Mouse (Mus musculus) cerebellum, adult 8-10 months (tissue): ENCODE data around the gene Trim8.

Source experiments
- DNase-seq: peaks from one replicate; pipeline ENCODE4 v3.0.0; 2022

Trim8 gene

DNA sequence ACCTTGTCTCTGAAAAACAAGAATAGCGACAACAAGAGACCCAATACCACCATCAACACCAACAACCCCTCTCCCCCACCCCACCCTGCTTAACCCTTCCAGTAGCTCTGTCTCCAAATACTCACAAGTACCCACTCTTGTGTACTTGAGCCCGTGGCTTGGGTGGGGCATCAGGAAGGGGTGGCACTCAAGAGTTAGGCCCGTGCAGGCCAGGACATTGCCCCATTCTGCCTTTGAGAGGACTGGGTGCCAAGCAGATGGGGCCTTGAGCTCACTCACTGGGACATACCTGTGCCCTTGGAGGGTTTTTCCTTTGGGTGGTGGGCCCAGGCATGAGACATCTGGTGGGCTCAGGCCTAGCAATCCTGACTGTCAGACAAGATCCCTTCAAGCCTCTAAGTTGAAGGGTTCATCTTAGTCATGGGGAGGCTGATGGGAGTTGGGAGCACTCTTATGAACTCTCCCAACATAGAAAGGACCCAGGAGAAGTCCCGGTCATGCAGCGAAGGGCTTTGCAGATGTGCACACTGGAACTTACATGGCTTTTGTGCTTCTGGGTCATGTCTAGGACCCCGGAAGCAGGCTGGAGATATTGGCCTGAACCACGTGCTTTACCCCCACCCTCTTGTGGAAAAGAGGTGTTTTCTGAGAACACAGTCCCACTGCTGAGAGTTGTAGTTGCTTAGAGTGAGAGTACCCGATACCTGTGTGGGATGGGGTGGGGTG, 4.3 kb downstream of the Trim8 start:
- no peak for DNase-seq

GRCm38 (mm10) chr19:46506372-46506717, 4.8 kb downstream of the Trim8 start:
- no peak for DNase-seq

DNA sequence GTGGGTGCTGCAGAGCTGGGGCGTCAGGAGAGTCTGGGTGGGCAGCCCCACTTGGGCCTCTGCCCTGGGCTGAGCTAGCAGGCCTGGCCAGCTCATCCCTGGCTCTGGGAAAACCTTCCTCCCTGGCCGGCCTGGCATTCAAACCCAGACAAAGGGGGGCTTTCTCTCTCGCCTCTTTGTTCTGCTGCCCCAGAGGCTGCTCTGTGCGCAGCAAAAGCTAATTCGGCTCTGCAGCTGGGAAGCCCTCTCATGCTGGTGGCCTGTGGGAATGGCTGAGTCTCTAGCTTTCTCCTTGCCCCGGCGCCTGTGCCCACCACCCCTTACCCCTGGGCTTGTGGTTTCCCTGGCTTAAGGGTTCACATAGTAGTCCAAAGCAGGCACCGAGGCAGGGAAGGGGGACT, 5.7 kb downstream of the Trim8 start:
- DNase-seq, result no peak

DNA sequence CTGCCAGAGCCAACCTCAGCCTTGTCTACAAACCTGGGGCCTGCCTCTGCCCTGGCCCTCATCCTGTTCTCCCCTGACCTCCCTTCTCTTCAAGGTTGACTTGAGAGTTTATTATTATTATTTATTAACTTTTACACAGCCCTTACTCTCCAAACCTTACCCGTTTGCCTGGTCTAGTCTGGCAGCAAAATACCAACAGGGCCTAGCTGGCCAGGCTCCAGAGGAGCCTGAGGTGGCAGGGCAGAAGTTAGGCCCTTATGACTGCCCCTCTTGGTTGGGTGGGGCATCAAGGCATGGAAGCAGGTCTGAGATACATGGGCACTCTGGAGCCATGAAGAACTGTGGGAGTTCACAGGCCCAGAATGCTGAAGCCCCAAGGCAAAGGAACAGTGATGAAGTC, 6.3 kb downstream of the Trim8 start:
- no peak for DNase-seq

- no peak for DNase-seq
These were observed 7.2 kb downstream of the Trim8 start for GRCm38 (mm10) chr19:46508738-46509137.

GRCm38 (mm10) chr19:46509202-46509601, 7.7 kb downstream of the Trim8 start:
- no peak for DNase-seq

- no peak for DNase-seq
These were observed 8.2 kb downstream of the Trim8 start for GRCm38 (mm10) chr19:46509736-46510135.

GRCm38 (mm10) chr19:46510401-46510800, 8.9 kb downstream of the Trim8 start:
- DNase-seq, result no peak

GRCm38 (mm10) chr19:46510824-46511223, 9.3 kb downstream of the Trim8 start:
- DNase-seq, result no peak

- DNase-seq, result no peak
These were observed 9.8 kb downstream of the Trim8 start for GRCm38 (mm10) chr19:46511263-46511662.

GRCm38 (mm10) chr19:46514387-46514786, 12.9 kb downstream of the Trim8 start:
- DNase-seq, result no peak

DNA sequence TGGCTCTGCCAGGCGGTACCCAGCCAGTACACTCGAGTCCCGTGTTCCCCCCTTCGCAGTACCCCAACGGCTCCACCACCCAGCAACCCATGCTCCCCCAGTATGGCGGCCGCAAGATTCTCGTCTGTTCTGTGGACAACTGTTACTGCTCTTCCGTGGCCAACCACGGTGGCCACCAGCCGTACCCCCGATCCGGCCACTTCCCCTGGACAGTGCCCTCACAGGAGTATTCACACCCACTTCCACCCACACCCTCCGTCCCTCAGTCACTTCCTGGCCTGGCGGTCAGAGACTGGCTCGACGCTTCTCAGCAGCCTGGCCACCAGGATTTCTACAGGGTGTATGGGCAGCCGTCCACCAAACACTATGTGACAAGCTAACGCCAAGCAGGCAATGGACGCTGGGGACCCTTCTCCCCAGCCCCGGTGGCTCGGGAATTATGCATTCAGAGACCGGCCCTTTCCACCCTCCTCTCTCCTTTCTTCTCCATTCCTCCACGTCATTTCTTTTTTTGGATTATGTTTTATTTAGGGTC, 13.9 kb downstream of the Trim8 start:
- no peak for DNase-seq

DNA sequence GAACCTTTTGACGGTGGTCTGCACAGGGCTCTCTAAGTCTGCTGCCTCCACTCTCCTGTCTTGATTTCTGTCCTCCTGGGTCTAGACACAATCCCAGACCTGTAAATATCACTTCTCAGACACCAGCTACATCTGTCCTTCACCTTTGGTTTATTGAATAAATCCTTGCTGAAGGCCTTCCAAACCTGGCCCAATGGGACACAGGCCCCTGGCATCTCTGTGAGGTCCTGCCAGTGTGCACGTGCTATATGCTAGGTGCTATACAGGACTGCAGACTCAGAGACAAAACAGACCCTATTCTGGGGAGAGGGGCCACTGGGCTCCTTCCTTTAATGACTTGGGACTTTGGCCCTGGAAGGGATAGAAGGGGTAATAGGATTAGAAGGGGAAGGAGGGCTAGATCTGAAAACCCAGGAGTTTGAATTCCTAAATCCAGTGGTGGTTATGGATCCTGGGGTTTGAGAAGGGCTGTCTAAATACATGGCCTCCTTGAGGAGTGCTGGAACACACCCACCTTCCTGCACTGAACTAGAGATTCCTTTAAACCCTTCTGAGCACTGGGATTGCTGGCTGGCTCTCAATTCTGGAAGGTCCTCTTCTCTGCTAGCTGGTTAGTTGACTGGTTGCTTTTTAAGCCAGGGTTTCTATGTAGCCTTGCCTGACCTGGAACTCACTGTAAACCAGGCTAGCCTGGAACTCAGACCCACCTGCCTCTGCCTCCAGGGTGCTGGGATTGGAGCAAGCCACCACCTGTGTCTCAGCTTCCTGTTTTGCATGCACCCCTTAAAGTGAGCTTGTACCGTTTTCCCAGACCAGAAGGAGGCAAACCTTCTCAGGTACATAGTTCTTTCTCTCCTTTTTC, 15.4 kb downstream of the Trim8 start:
- no peak for DNase-seq

- DNase-seq, result no peak
These were observed 16.2 kb downstream of the Trim8 start for GRCm38 (mm10) chr19:46517529-46518351.

DNA sequence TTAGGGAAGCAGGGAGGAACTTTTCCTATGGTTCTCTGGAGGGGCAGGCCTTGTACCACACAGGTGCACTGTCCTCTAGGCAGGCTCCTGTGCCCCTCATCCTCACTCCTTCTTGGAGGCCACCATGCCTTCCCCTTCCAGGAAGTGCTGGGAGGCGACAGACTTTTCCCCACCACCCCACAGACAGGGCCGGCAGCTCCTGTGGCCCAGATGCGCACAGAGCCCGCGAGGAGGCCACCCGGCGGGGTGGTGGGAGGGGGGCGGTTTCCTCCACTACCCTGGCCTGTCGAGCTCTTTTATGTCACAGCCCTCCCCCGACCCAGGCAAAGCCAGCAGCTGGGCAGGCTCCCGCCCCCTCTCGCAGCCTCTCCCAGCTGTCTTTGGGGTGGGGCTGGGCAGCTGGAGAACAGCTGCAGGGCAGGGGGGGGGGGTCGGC, 16.9 kb downstream of the Trim8 start:
- no peak for DNase-seq

GRCm38 (mm10) chr19:46518828-46519621, 17.5 kb downstream of the Trim8 start:
- DNase-seq, result no peak

DNA sequence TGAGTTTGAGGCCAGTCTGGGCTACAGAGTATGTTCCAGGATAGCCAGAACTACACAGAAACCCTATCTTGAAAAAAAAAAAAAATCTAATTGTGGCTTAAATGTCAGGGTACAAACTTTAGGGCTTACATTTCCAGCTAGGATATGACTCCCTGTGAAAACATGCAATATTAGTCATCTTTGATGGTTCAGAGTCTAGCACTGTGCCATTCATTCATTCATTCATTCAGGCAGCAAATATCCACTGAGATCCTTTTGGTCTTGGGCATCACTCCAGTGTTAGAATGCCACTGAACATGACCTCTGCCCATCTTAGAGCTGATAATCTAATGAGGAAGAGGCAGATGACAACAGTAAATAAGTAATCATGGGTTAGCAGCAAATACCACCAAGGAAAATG, 20.2 kb downstream of the Trim8 start:
- DNase-seq, result no peak

DNA sequence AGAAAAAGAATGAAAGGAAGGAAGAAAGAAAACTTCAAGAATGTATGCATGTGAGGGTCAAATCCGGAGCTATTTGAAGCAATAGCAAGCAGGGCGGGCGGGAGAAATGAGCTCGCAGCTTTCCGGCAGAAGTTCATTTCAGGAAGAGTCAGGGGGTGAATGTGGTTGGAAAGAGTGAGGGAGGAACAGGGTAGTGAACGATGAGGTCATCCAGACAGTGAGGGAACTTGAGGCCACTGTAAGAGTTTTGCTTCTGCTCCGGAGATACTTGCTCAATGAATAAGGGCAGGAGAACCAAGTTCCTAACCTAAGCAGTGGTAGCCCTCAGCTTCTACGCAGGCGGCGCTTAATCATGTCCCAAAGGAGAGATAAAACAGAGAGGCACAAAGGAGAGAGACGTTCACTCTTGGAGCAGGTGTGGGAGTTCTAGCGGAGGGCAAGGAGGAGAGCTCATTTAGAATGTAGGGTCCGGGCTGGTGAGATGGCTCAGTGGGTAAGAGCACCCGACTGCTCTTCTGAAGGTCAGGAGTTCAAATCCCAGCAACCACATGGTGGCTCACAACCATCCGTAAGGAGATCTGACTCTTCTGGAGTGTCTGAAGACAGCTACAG, 21.0 kb downstream of the Trim8 start:
- DNase-seq, result no peak

DNA sequence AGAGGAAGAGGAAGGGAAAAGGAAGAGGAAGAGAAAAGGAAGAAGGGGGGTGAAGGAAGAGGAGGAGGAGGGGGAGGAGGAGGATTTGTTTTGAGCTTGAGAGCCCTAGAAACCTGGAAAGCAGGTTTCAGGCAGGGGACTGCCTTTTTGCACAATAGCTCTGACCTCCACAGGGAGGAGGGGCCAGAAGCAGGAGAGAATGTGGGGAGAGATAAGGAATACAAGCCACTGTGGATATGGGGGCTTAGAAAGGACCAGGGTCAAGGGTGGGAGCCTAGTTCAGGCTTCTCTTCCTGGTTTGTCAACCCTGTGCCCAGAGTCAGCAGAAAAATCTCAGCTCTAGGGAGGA, 21.6 kb downstream of the Trim8 start:
- DNase-seq, result no peak

DNA sequence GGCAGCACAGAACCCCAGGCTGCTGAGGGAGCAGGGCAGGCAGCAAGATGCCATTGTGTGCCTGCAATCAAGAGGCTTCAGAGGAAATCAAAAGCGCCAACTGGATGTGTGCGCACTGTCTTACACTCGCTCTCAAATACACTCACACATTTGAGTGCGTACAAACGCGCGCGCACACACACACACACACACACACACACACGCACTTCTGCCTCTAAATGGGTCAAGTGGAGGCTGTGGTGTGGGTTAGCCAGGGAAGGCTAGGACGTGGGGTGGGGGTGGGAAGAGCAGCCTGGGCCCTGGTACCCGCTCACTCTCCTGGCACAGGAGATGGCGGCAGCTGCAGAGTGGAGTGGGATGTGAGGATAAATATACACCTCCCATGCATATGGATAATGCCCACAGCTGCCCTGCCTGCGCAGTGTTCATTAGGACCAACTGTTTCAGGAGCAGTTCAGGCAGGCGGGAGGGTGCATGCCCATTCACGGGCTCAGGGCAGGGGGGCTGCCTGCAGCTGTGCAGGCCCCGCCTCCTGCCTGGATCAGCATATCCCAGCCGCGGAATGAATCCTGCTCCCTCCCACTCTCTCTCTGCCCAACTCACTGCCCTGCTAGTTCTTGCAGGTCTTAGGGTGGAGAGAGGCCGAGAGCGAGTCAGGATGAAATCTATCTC, 22.1 kb downstream of the Trim8 start:
- no peak for DNase-seq

GRCm38 (mm10) chr19:46524152-46524544, 22.6 kb downstream of the Trim8 start:
- no peak for DNase-seq
